Mouse (Mus musculus) thymus, adult 2 months (tissue): ENCODE measurements around the gene Ccdc126.

Experiments
- CTCF ChIP-seq: fragments of 200-500 bp; IDR thresholded peaks from 2 replicates; pipeline ENCODE4 v1.5.1; 2012; ENCODE audit warnings: mild to moderate bottlenecking, control low read depth, low read length, moderate library complexity, borderline replicate concordance; ENCODE audit not compliant: control insufficient read depth, poor library complexity, insufficient read depth; ENCODE audit errors: extremely low read depth
- POLR2A ChIP-seq: fragments of 200-500 bp; IDR thresholded peaks from 2 replicates; pipeline ENCODE4 v1.6.1; 2012; ENCODE audit warnings: mild to moderate bottlenecking, low read length, control low read depth, moderate library complexity; ENCODE audit not compliant: control insufficient read depth, poor library complexity, insufficient read depth; ENCODE audit errors: extremely low read depth

- TF ChIP-seq CTCF, result no peak
- no peak for TF ChIP-seq POLR2A
Measured at GRCm38 (mm10) chr6:49343737-49344469, 24.8 kb downstream of the Ccdc126 start.
